Mouse (Mus musculus): ENCODE results near the gene Slc25a33. TPM values are rescaled to one million over a fixed set of nuclear protein-coding genes. Genes with fewer than 3 reads are reported as not detected.
"Not testable (repeated sequence)": the region's sequence is repeated elsewhere in the genome, so short reads cannot be mapped to it uniquely, and the experiment has no call there.

The Slc25a33 gene
- 10 to 100 TPM; 18.3 to 31.6 TPM for total RNA-seq (2021)
- long read RNA-seq, experiment 1, transcript Slc25a33-201 (7 exons, 1,887 nt): major isoform, 104 of 108 reads
- long read RNA-seq, experiment 1, partial matches to known transcripts: 1 of 108 reads
- long read RNA-seq, experiment 1, other reads (novel, unspliced or antisense): 3 of 108 reads
- long read RNA-seq, experiment 2, transcript Slc25a33-201 (7 exons, 1,887 nt): major isoform, 32 of 32 reads
- long read RNA-seq, experiment 2, partial matches to known transcripts: 0 of 32 reads
- long read RNA-seq, experiment 2, other reads (novel, unspliced or antisense): 0 of 32 reads

GRCm38 (mm10) chr4:149774094-149774470, at the start of gene Slc25a33:
Slc25a33 (minus strand) TSS chr4:149774277.
- DNase-seq: peak; percentile 98 to 99

DNA sequence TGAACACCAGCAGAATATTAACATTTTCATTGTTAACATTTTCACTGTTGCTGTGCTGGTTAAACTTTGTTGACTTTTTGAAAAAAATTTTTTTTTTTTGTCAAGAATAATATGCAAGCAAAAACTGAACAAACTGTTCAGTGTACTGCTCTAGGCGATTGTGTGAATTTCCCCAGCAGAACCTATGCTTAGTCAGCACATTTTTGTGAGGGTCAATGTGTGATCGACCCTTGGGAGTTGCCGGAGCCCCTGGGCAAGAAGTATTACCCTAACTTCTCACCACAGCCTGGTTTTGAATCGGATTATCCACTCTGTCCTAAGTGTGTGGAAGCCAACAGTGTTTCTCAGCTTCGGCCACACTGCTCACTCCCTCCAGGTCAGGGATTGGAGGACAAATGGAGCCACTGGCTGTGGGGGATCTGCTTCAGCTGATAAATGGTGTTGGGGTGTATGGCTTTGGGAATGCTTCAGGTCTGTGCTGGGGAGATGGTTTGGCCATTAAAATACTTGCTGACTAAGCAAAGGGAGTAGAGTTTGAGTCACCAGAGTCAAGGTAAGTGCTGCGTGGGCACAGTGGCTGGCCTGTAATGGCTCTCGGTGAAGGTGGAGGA, 48.6 kb upstream of the Slc25a33 start:
- DNase-seq: peak in 1 of 2 experiments; percentile 42

- peak; percentile 90 to 92 for DNase-seq
Measured at GRCm38 (mm10) chr4:149822126-149822525, 48.0 kb upstream of the Slc25a33 start.

DNA sequence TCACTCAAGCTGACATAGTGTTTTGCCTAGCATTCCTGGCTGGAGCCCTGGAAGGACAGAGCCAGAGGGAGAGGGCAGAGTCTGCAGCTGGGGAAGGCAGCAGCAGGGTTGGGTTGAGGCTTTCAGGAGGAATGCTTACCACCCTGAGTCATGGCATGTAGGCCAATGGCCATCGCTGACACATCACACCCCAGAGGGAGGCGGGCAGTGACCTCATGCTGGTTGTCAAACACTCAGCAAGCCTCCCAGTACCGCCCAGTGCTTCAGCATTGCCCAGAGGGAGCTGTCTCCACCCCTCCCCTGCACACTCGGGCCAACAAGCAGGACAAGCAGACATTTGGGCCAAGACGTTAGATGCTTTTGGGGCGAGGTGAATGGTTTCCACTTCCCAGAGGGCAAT, 46.5 kb upstream of the Slc25a33 start:
- peak; percentile 90 to 93 for DNase-seq

GRCm38 (mm10) chr4:149819195-149819594, 45.1 kb upstream of the Slc25a33 start:
- no peak for DNase-seq

DNA sequence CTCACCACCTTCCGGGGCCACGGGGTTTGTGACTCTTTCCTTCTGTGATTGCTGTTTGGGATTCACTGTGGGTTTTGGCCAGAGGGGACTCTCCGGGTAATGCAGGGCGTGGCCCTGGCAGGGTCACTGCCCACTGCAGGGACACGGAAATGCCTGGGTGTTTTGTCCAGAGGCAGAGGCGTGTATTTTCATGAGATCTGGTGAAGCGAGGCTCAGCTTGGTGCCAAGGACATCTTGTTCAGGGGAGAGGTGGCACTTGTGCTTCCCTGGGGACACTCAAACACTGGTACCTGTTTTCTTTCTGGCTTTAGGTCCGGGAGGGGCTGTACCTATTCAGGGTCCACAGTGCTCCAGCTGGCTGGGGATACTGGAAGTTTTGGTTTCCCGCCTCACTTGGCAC, 42.5 kb upstream of the Slc25a33 start:
- DNase-seq: no peak

DNA sequence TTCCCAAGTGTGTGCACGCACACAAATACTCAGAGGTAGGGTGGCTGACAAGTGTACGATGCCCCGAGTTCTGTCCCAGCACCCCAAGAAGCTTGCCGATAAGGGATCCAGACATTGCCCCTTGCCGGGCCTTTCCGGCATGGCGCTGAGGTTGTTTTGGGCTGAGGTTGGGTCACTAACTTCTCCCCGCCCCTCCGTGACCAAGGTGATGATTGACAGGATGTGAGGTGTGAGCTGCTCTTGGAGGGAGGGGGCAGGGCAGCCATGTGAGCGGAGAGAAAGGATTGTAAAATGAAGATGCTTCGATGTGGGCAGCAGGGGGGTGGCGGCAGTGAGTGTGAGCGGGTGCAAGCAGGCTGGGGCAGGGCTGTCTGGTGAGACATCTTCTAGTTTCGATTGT, 41.5 kb upstream of the Slc25a33 start:
- DNase-seq: no peak

- no peak for DNase-seq
Measured at GRCm38 (mm10) chr4:149813409-149814184, 39.5 kb upstream of the Slc25a33 start.

DNA sequence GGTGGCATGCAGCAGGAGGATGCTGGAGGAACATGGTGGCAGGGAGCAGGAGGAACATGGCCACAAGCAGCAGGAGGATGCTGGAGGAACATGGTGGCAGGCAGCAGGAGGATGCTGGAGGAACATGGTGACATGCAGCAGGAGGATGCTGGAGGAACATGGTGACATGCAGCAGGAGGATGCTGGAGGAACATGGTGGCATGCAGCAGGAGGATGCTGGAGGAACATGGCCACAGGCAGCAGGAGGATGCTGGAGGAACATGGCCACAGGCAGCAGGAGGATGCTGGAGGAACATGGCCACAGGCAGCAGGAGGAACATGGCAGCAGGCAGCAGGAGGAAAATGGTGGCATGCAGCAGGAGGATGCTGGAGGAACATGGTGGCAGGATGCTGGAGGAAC, 36.3 kb upstream of the Slc25a33 start:
- DNase-seq: not testable (repeated sequence)

DNA sequence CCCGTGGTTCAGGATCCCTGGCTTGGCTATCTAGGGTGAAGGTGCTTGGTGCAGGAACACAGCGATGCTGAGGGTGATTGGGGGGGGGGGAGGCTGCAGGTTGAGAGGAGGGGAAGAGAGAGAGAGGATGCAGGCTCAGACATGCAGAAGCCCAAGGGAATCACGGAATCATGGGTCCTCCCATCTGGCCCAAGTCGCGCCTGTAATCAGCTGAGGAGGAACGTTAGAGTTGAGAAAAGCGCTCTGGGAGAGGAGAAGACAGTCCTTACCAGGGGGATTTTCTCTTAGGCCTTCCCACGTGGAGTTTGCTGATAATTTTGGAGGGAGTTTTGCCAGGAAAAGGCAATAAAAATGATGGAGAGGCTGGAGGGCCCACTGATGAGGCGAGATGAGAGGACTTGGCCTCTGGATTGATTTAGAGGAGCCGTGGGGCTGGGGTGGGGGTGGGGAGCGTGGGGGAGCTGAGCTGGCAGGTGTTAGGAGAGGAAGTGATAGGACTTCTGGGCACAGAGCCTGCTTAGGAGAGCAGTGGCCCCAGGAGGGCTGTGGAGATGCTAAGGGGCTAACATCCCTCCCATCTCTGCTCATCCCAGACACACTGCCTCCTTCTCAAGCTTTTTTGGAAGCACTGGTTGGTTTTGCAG, 34.6 kb upstream of the Slc25a33 start:
- no peak for DNase-seq

GRCm38 (mm10) chr4:149808060-149808567, 34.0 kb upstream of the Slc25a33 start:
- DNase-seq: no peak

GRCm38 (mm10) chr4:149806699-149807381, 32.8 kb upstream of the Slc25a33 start:
- peak; percentile 93 to 96 for DNase-seq

DNA sequence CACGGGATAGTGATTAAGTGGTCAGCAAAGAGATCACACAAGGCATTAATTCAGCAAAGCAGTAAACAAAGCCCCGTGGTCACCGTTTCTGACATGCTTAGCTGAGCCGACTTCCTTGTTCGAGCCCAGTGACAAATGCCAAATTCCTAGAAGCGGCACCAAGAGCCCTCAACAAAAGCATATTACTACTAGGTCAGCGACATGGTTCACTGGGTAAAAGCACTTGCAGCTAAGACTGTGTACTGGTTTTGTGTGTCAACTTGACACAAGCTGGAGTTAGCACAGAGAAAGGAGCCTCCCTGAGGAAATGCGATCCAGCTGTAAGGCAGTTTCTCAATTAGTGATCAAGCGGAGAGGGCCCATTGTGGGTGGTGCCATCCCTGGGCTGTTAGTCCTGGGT, 28.2 kb upstream of the Slc25a33 start:
- no peak for DNase-seq

DNA sequence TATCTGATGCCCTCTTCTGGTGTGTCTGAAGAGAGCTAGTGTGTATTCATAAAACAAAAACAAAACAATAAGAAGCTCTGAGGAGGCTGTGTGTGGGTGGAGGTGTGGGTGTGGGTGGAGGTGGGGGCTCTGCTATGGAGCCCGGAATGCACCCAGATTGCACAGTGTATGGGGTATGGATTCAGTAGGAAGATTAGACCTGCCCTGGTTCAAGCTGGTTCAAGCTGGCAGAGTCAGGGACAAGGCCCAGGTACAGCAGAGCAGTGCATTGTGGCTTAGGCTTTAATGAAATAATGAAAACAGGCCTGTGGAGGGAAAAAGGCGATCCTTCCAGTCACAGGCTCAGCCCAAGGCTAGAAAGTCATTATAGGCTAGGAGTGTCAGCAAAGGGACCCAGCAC, 26.5 kb upstream of the Slc25a33 start:
- no peak for DNase-seq

DNA sequence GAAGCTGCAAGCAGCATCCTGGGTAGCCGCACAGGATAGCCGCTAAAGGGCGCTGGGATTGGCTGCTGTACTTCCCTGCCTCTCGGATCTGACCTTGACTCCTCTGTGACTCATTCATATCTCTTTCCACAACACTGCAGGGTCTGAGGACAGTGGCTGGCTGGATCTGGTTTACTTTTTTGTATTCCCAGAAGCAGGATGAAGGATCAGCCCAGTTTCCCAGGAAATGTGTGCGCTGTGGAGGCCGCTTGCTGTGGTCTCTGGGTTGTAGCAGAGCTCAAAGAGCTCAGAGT, 26.0 kb upstream of the Slc25a33 start:
- DNase-seq: peak; percentile 80 to 83

DNA sequence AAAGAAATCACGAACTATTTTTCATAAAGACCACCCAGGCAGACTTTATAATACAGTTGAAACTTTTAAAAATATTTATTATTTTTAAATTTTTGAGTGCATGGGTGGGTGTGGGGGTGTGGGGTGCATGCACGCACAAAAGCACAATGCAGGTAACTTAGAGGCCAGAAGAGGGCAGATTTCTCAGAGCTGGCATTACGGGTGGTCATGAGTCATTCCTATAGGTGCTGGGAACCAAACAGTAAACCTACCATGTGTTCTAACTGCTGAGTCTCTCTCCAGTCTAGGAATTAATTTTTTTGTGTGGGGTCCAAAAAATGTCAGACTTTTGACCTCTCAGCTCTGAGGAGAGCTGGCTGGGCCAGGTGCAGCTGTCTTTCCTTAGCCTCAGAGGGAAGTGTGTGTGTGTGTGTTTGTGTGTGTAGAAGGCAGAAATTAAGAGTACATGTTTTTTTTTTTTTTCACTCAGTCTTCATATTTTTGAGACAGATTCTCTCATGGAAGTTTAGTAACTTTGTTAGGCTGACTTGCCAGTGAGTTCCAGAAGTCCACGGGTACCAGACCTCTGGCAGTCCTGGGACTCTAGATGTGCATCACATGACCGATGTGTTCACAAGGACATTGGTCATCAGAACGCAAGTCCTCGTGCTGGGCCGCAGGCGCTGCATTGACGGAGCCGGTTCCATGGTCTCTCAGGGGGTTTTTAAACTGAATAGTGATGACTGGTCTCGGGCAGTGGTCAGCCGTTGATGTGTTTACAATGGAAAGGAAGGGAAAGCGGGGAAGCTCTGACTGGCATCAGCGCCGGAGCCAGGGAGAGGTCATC, 25.5 kb upstream of the Slc25a33 start:
- DNase-seq: no peak

- no peak for DNase-seq
Measured at GRCm38 (mm10) chr4:149798684-149799309, 24.7 kb upstream of the Slc25a33 start.

DNA sequence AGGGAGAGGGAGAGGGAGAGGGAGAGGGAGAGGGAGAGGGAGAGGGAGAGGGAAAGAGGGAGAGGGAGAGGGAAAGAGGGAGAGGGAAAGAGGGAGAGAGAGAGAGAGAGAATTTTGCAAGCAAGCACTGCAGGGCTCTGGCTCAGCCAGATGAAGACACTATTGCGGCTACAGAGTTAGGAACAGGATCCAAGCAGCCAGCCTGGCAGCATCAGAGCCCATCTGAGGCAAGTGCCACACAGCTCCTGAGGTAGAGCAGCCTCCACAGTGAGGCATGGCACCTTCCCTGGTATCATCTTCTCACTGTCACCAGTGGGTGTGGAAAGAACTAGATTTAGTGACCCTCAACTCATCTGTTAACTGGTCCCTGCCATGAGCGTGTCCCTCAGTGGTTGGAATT, 24.0 kb upstream of the Slc25a33 start:
- no peak for DNase-seq

- DNase-seq: no peak
Measured at GRCm38 (mm10) chr4:149797220-149797610, 23.1 kb upstream of the Slc25a33 start.

DNA sequence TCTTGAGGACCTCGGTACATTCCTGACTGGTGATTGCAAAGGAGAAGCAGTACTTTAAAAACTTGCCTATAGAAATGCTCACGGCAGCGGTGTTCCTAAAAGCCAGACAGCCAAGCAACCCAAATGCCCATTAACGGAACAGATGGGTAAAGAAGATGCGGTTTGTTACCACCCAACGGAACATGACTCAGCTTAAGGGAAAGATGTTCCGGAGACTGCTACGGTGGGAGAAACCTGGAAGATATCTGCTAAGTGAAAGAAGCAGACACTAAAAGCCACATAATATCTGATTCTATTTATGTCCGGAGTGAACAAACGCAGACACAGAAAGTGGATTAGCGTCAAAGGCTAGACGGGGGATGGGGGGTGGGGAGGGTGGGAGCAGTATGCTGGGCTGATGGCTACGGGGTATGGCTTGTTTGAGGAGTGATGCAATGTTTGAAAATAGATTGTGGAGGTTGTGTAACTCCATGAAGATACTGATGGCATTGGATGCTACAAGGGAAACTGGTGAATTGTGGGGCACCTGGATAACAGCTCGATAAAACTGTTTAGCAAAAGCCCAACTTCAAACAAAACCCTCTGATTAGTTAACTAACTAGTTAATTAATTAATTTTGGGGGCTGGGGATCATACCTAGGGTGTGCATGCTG, 22.6 kb upstream of the Slc25a33 start:
- no peak for DNase-seq

Measured in adrenal gland, postnatal 36 days (tissue).